Mouse (Mus musculus) olfactory bulb, adult 2 months (tissue): ENCODE results near the gene Adcy3. TPM values are rescaled to one million over a fixed set of nuclear protein-coding genes. Genes with fewer than 3 reads are reported as not detected.

Experiments used
- H3K27ac ChIP-seq: fragments of 200-500 bp; 2 replicates; pipeline ENCODE4 v1.5.1; 2012; ENCODE audit warnings: low read depth, low read length; ENCODE audit not compliant: insufficient read depth
- H3K4me1 ChIP-seq: fragments of 200-500 bp; 2 replicates; pipeline ENCODE4 v1.6.1; 2012; ENCODE audit warnings: low read length; ENCODE audit not compliant: control insufficient read depth, insufficient read depth
- H3K4me3 ChIP-seq: fragments of 200-500 bp; 2 replicates; pipeline ENCODE4 v1.5.1; 2012; ENCODE audit warnings: mild to moderate bottlenecking, low read depth, low read length, moderate library complexity; ENCODE audit not compliant: insufficient read depth
- CTCF ChIP-seq: fragments of 200-500 bp; IDR thresholded peaks from 2 replicates; pipeline ENCODE4 v1.5.1; 2012; ENCODE audit warnings: low read depth, mild to moderate bottlenecking, low read length, moderate library complexity; ENCODE audit not compliant: insufficient read depth
- POLR2A ChIP-seq: fragments of 200-500 bp; IDR thresholded peaks from 2 replicates; pipeline ENCODE4 v1.6.1; 2012; ENCODE audit warnings: mild to moderate bottlenecking, low read depth, low read length, moderate library complexity; ENCODE audit not compliant: insufficient read depth
- WGBS: fragments of 180-500 bp; shearing (Covaris S2); methylation state at CpG from one replicate; pipeline ENCODE4 v1.1.7; 2018; 5-methylcytosine and 5-hydroxymethylcytosine counted together
- polyA plus RNA-seq: library from polyadenylated mRNA; stranded (reverse); fragments of >200 nt; gene quantifications from 2 replicates; pipeline ENCODE4 v1.2.4, GENCODE M21; 2012; ENCODE audit warnings: low replicate concordance; ENCODE audit not compliant: missing spikeins, insufficient read depth, insufficient read length

Gene Adcy3
- polyA plus RNA-seq, 1 experiment: not detected

DNA sequence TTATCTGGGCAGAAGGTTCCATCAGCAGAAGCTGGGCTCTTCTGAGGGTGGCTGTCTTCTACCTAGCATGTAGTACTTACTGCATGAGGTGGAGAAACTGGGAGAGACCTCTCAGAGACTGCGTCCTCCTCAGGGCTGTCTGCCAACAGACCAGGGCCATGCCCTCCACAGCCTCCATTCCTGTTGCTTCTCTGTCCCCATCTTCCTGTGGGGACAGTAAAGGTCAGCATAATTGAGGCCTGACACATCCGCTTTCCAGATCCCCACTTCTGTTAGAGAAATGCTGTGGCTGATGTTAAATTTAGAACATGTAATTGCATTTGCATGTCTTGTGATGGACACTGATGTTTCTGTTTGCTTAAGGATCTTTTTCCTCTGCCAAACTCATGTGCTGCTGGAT is 18.0 kb downstream of the Adcy3 start:
- TF ChIP-seq CTCF (no peak), POLR2A (no peak)
- WGBS: 62% methylated on average over 2 of the region's 2 CpGs

DNA sequence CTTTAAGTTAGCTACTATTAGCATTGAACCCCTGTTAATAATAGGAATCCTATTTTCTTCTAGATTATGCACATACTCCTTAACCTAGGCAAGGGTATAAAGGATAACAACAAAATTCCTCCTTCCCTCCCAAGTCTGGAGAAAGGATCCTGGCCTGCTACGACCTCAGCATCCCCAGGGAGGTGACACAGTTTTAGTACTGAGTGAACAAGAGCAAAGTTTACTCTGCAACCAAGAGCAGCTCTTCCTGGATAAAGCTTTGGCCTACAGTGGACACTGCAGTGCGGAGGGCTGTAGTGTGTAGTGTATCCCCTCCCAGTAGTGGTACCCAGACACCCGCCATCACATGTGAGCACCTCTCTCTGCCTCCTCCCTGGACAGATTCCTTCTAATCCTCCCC is 19.1 kb downstream of the Adcy3 start:
- TF ChIP-seq POLR2A (no peak), CTCF (no peak)
- no peak overlapping the region for H3K4me3 ChIP-seq
- 96% methylated on average over 3 of the region's 3 CpGs for WGBS
- H3K4me1 ChIP-seq: peaks cover 5% of the 10 kb centered on the region; the same call in 1 of the 2 replicates
- H3K27ac ChIP-seq: no peak overlapping the region

More for the DNA sequence above, 18.0 kb downstream of the Adcy3 start:
- Histone ChIP-seq H3K4me1 (peaks cover 5% of the 10 kb centered on the region; the same call in 1 of the 2 replicates), H3K27ac (no peak overlapping the region), H3K4me3 (no peak overlapping the region)

DNA sequence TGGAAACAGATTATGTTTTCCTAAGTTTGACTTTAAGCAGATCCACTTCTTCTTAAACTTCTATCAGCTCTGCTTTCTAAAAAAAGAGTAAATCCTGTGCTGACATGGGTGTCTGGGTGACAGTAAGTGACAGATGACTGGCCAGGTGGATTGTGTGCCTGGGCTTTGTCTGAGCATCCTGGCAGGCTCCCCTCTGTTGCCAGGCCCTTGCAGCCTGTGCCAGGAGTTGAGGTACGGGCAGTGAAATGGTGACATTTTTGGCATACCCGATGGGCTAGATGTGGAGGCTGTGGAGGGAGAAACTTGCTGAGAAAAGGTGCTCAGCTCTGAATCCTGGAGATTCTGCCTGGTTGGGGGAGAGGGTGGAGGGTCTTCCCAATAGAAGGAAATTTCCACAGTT is 24.6 kb downstream of the Adcy3 start:
- Histone ChIP-seq H3K27ac (no peak overlapping the region), H3K4me3 (no peak overlapping the region), H3K4me1 (peaks cover 3% of the 10 kb centered on the region; the same call in 1 of the 2 replicates)
- WGBS: 74% methylated on average over 2 of the region's 2 CpGs
- TF ChIP-seq CTCF: no peak
- TF ChIP-seq POLR2A: no peak

DNA sequence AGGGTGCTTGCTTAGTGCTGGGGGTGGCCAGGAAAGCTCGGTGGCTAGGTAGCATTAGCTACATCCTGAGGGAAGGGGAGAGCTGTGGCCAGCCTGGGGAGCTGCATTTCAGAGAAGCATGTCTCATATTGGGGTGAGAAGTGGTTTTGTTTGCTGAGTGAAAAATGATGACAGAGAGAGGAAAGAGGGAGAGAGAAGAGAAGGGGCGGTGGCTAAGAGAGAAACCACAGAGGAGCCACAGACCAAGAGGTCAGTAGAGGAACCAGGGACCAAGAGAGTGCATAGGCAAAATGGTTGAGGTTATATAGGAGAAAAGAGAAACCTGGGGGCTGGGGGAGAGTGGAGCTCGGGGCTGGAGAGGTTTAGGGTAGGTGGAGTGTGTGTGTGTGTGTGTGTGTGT is 25.3 kb downstream of the Adcy3 start:
- no peaks in the 10 kb centered on the region for H3K4me1 ChIP-seq
- WGBS: 87% methylated on average over 3 of the region's 3 CpGs
- H3K27ac ChIP-seq: no peak overlapping the region
- H3K4me3 ChIP-seq: no peak overlapping the region
- no peak for TF ChIP-seq POLR2A
- no peak for TF ChIP-seq CTCF

DNA sequence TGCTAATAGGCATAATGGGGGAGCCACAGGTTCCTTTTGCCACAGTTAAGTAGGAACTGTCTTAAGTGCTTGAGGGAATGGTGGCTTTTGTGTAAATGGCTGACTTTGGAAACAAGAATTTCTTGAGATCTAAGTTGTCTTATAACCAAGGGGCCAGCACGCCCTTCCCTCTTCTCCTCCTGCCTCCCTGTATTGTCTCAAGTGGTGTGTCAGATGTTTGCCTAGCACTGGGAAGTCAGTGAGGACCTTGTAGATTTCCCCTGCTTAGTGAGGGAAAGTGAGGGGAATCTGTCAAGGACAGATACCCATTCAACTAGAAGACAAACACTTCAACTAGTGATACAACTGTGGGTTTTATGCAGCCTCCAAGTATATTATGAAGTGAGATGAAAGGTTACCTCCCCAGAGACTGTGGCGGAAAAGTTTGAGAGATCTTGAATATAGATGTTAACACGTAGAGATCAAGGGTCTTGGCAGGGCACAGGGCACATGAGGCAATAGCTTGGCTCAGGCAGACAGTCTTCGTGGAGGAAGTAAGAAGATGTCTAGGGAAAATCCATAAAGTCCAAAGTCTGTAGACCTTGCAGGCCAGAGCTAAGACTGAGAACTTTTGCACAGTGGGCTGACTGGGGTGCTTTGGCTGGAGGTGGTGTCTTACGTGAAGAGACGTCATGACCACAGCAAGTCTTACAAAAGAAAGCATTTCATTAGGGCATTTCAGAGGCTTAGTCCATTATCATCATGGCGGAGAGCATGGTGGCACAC is 26.1 kb downstream of the Adcy3 start:
- 93% methylated on average over 7 of the region's 7 CpGs for WGBS
- Histone ChIP-seq H3K4me1 (no peaks in the 10 kb centered on the region), H3K4me3 (no peak overlapping the region), H3K27ac (no peak overlapping the region)
- TF ChIP-seq POLR2A (no peak), CTCF (no peak)

DNA sequence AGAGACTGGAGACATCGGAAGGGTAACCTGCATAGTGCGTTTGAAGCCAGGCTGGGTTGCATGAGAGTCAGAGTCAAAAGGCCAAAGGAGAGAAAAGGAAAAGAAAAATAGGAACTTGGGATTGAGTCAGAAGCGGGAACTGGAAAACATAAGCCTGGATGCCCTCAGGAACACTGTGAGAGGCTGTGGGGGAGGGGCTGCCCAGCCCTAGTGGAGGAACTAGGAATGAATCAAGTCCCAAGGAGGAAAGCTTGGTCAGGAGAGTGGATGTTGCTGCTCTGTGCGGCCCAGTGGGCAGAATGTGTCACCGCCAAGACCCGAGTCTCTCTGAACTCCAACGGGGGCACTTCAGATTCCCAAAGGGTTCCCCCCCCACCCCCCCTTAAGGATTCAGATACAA is 27.4 kb downstream of the Adcy3 start:
- WGBS: 82% methylated on average over 7 of the region's 7 CpGs
- Histone ChIP-seq H3K4me1 (no peaks in the 10 kb centered on the region), H3K4me3 (no peak overlapping the region), H3K27ac (no peak overlapping the region)
- no peak for TF ChIP-seq POLR2A
- no peak for TF ChIP-seq CTCF

DNA sequence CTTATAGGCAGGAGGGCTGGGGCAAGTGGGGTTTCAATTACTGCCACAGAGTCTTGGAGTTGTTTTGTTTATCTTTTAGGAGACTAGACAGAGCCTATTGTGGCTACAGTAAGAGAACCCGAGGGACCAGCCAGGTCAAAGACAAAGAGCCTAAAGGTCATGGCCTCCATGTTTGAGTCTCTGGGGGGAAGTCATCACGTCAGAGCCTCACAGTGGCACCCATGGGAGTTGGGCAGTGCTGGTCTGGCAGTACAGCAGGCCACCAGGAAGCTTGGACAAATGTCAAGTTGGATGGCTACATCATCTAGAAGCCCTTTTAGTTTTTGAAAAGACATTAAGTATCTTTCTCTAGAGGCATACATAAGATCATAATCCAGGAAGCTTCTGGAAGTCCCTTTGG is 30.0 kb downstream of the Adcy3 start:
- peaks cover 2% of the 10 kb centered on the region; the same call in 1 of the 2 replicates for H3K4me1 ChIP-seq
- H3K27ac ChIP-seq: no peak overlapping the region
- TF ChIP-seq POLR2A (no peak), CTCF (no peak)
- 40% methylated on average over 2 of the region's 2 CpGs for WGBS
- H3K4me3 ChIP-seq: no peak overlapping the region

DNA sequence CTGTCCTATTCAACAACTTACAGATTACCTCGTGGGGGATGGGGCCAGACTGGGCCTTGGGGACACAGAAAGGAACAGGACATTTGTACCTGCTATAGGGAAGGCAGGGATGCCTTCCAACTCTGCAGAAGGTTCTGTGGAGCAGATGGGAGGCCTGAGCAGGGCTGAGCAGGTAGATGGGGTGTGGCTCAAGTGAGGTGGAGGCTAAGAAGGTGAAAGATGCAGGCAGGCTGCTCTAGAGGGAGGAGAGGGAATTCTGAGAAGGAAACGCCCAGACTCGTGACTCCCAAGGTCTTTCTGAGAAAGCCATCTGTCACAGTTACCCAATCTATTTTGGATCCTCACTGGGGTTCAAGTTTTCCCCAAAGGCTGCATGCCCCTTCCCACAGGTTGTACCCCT is 34.1 kb downstream of the Adcy3 start:
- H3K27ac ChIP-seq: no peak overlapping the region
- TF ChIP-seq CTCF (no peak), POLR2A (no peak)
- H3K4me1 ChIP-seq: peaks cover 10% of the 10 kb centered on the region
- H3K4me3 ChIP-seq: no peak overlapping the region
- WGBS: 82% methylated on average over 3 of the region's 3 CpGs

DNA sequence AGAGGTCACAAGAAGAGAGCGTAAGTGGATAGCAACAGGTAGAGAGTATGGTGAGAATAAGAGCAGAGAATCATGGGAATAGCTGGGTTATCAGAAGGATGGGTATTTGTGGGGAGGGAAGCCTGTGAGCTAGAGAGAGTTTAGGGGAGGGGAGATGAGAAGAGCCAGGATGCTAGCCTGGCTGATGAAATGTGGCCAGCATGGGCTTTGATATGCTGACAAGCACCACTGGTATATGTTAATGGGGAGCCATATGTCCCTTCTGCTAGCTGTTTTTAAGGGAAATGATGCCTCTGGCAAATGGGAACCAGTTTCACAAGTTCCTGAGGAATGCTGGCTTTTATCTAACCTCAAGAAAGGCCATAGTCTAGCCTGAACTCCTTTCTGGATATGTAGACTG is 36.2 kb downstream of the Adcy3 start:
- H3K27ac ChIP-seq: no peak overlapping the region
- 100% methylated on average over 1 of the region's 1 CpGs for WGBS
- H3K4me1 ChIP-seq: peaks cover 10% of the 10 kb centered on the region
- TF ChIP-seq CTCF (no peak), POLR2A (no peak)
- no peak overlapping the region for H3K4me3 ChIP-seq
